Comparison of ENCODE assay signal across 8 mouse cellular contexts in genomic region chr19:5893282-5894001, GRCm38 (mm10). TPM values are rescaled to one million over a fixed set of nuclear protein-coding genes. Genes with fewer than 3 reads are reported as not detected.
DNase-seq lines count a peak whose midpoint lies in the region; ATAC-seq lines count a peak whose summit lies in the region.

No protein-coding gene starts in this region.

- peak; percentile 57; the same call in 1 of the 2 replicates for ATAC-seq in forebrain, embryonic 12.5 days (ENCODE audit: low FRiP score)
- ATAC-seq in liver, embryonic 13.5 days (ENCODE audit: low read depth): peak; percentile 41

- WGBS in forebrain, embryonic 12.5 days: 11% methylated on average over 20 of the region's 31 CpGs
- 12% methylated on average over 28 of the region's 31 CpGs for WGBS in liver, embryonic 13.5 days (ENCODE audit: insufficient replicate concordance)

- peaks cover 21% of the 10 kb centered on the region for H3K4me1 ChIP-seq in forebrain, embryonic 12.5 days
- H3K4me1 ChIP-seq in liver, embryonic 13.5 days (replicated peaks): peaks cover 47% of the 10 kb centered on the region

- DNase-seq in embryo, embryonic 10 days (ENCODE audit: low spot score): peak; percentile 7
- DNase-seq in embryo, embryonic 9.5 days (ENCODE audit: extremely low spot score): no peak
- DNase-seq in A20 (ENCODE audit: low read depth, low spot score): peak; percentile 36
- DNase-seq in liver, embryonic 13.5 days: no peak
- DNase-seq in urinary bladder, postnatal 36 days (ENCODE audit: low spot score in 2 of 2): no peak
- DNase-seq in adrenal gland, postnatal 25 days: no peak
- no peak for DNase-seq in adrenal gland, adult 8-10 months

- H3K4me3 ChIP-seq in forebrain, embryonic 12.5 days (replicated peaks): peak overlapping the region; percentile 70
- peak overlapping the region; percentile 75 for H3K4me3 ChIP-seq in liver, embryonic 13.5 days (replicated peaks)

- H3K36me3 ChIP-seq in forebrain, embryonic 12.5 days (replicated peaks): peaks cover 45% of the 10 kb centered on the region
- peaks cover 44% of the 10 kb centered on the region for H3K36me3 ChIP-seq in liver, embryonic 13.5 days

- H3K27ac ChIP-seq in forebrain, embryonic 12.5 days: peak overlapping the region; percentile 83
- peak overlapping the region; percentile 86 for H3K27ac ChIP-seq in liver, embryonic 13.5 days

- peak overlapping the region; percentile 80 for H3K4me2 ChIP-seq in forebrain, embryonic 12.5 days
- peak overlapping the region; percentile 97 for H3K4me2 ChIP-seq in liver, embryonic 13.5 days

- H3K27me3 ChIP-seq in forebrain, embryonic 12.5 days: no peaks in the 10 kb centered on the region
- no peaks in the 10 kb centered on the region; the same call in 1 of the 2 replicates for H3K27me3 ChIP-seq in liver, embryonic 13.5 days

- no peaks in the 10 kb centered on the region for H3K9me3 ChIP-seq in forebrain, embryonic 12.5 days
- no peaks in the 10 kb centered on the region for H3K9me3 ChIP-seq in liver, embryonic 13.5 days (replicated peaks)

- H3K9ac ChIP-seq in forebrain, embryonic 12.5 days: peak overlapping the region; percentile 94
- peak overlapping the region; percentile 91 for H3K9ac ChIP-seq in liver, embryonic 13.5 days

RNA-seq across cellular contexts. Expression of gene Tigd3, which starts 0.5 kb away (rescaled TPM):
- polyA plus RNA-seq in forebrain, embryonic 12.5 days (2016; fragmentation: Nextera tagmentation; extraction: Ambion mirVana): 11.1 and 12.8 TPM in 2 replicates
- 2.5 TPM in 2 replicates for polyA plus RNA-seq in liver, embryonic 13.5 days (2015; fragmentation: Nextera tagmentation; extraction: Ambion mirVana)
- 1.3 and 2.0 TPM in 2 replicates for total RNA-seq in adrenal gland, postnatal 25 days (2021)
- 1 to 10 TPM in 3 of 4 experiments, under 1 TPM in 1; 0.93 to 3.5 (median 1.6) TPM for total RNA-seq in adrenal gland, adult 8-10 months (2022)

RNA-seq across cellular contexts. Expression of gene Slc25a45, which starts 15.8 kb away (rescaled TPM):
- polyA plus RNA-seq in forebrain, embryonic 12.5 days (2016; fragmentation: Nextera tagmentation; extraction: Ambion mirVana): 1.3 and 1.8 TPM in 2 replicates
- 5.7 and 6.8 TPM in 2 replicates for polyA plus RNA-seq in liver, embryonic 13.5 days (2015; fragmentation: Nextera tagmentation; extraction: Ambion mirVana)
- total RNA-seq in adrenal gland, postnatal 25 days (2021): 39.1 and 39.7 TPM in 2 replicates
- total RNA-seq in adrenal gland, adult 8-10 months (2022): 10 to 100 TPM; 12.8 to 21.7 (median 17.5) TPM

RNA-seq across cellular contexts. Expression of gene Frmd8, which starts 18.4 kb away (rescaled TPM):
- 25.6 and 25.9 TPM in 2 replicates for polyA plus RNA-seq in forebrain, embryonic 12.5 days (2016; fragmentation: Nextera tagmentation; extraction: Ambion mirVana)
- 13.9 and 15.8 TPM in 2 replicates for polyA plus RNA-seq in liver, embryonic 13.5 days (2015; fragmentation: Nextera tagmentation; extraction: Ambion mirVana)
- total RNA-seq in adrenal gland, postnatal 25 days (2021): 40.4 and 63.3 TPM in 2 replicates
- 10 to 100 TPM; 47.6 to 55.2 (median 53.4) TPM for total RNA-seq in adrenal gland, adult 8-10 months (2022)

RNA-seq across cellular contexts. Expression of gene Dpf2, which starts 19.4 kb away (rescaled TPM):
- 184 and 203 TPM in 2 replicates for polyA plus RNA-seq in forebrain, embryonic 12.5 days (2016; fragmentation: Nextera tagmentation; extraction: Ambion mirVana)
- polyA plus RNA-seq in liver, embryonic 13.5 days (2015; fragmentation: Nextera tagmentation; extraction: Ambion mirVana): 56.7 and 60.0 TPM in 2 replicates
- total RNA-seq in adrenal gland, postnatal 25 days (2021): 88.9 and 103 TPM in 2 replicates
- total RNA-seq in adrenal gland, adult 8-10 months (2022): 100 to 1,000 TPM in 3 of 4 experiments, 10 to 100 TPM in 1; 93.7 to 147 (median 129) TPM

RNA-seq across cellular contexts. Expression of gene Cdc42ep2, which starts 31.2 kb away (rescaled TPM):
- 2.2 TPM in 2 replicates for polyA plus RNA-seq in forebrain, embryonic 12.5 days (2016; fragmentation: Nextera tagmentation; extraction: Ambion mirVana)
- polyA plus RNA-seq in liver, embryonic 13.5 days (2015; fragmentation: Nextera tagmentation; extraction: Ambion mirVana): 2.7 and 3.0 TPM in 2 replicates
- 6.2 and 8.5 TPM in 2 replicates for total RNA-seq in adrenal gland, postnatal 25 days (2021)
- total RNA-seq in adrenal gland, adult 8-10 months (2022): 1 to 10 TPM; 4.9 to 9.6 (median 8.3) TPM

Comparison
In these comparisons a context has a peak if more than half of its experiments do, and no peak if none do; other contexts are left out.
1. DNase-seq: peak in embryo, embryonic 10 days (single experiment) and A20 (single experiment); none in embryo, embryonic 9.5 days (single experiment), liver, embryonic 13.5 days (single experiment), urinary bladder, postnatal 36 days (0 of 2), adrenal gland, postnatal 25 days (single experiment) and adrenal gland, adult 8-10 months (single experiment).